Mouse (Mus musculus) thymus, adult 2 months (tissue): ENCODE data around the gene Rell1.

Experiments
- CTCF ChIP-seq: fragments of 200-500 bp; IDR thresholded peaks from 2 replicates; pipeline ENCODE4 v1.5.1; 2012; ENCODE audit warnings: mild to moderate bottlenecking, control low read depth, low read length, moderate library complexity, borderline replicate concordance; ENCODE audit not compliant: control insufficient read depth, poor library complexity, insufficient read depth; ENCODE audit errors: extremely low read depth
- POLR2A ChIP-seq: fragments of 200-500 bp; IDR thresholded peaks from 2 replicates; pipeline ENCODE4 v1.6.1; 2012; ENCODE audit warnings: mild to moderate bottlenecking, low read length, control low read depth, moderate library complexity; ENCODE audit not compliant: control insufficient read depth, poor library complexity, insufficient read depth; ENCODE audit errors: extremely low read depth

GRCm38 (mm10) chr5:63872176-63872932 is 96.3 kb downstream of the Rell1 start:
- no peak for TF ChIP-seq CTCF
- no peak for TF ChIP-seq POLR2A
